Mouse (Mus musculus) bone marrow, adult 2 months (tissue): ENCODE data around the gene Amz1. TPM values are rescaled to one million over a fixed set of nuclear protein-coding genes. Genes with fewer than 3 reads are reported as not detected.

Source experiments
- H3K27ac ChIP-seq: fragments of 200-500 bp; 2 replicates; pipeline ENCODE4 v1.5.1; 2012; ENCODE audit warnings: low read depth, mild to moderate bottlenecking, control low read depth, inconsistent platforms, low read length; ENCODE audit not compliant: control insufficient read depth, poor library complexity, insufficient read depth
- H3K4me1 ChIP-seq: fragments of 200-500 bp; 2 replicates; pipeline ENCODE4 v1.6.1; 2011; ENCODE audit warnings: low read length; ENCODE audit not compliant: control insufficient read depth, insufficient read depth
- H3K4me3 ChIP-seq: fragments of 200-500 bp; replicated peaks from 2 replicates; pipeline ENCODE3; 2011; ENCODE audit warnings: mild to moderate bottlenecking, low read depth, low read length, control low read depth; ENCODE audit not compliant: control insufficient read depth
- CTCF ChIP-seq: fragments of 200-500 bp; IDR thresholded peaks from 2 replicates; pipeline ENCODE4 v1.5.1; 2011; ENCODE audit warnings: low read length, control low read depth; ENCODE audit not compliant: control insufficient read depth, insufficient read depth
- POLR2A ChIP-seq: fragments of 200-500 bp; IDR thresholded peaks from 2 replicates; pipeline ENCODE4 v1.6.1; 2011; ENCODE audit warnings: low read depth, mild to moderate bottlenecking, control low read depth, low read length, borderline replicate concordance; ENCODE audit not compliant: control insufficient read depth
- WGBS: fragments of 180-500 bp; shearing (Covaris S2); methylation state at CpG from one replicate; pipeline ENCODE4 v1.1.7; 2018; 5-methylcytosine and 5-hydroxymethylcytosine counted together
- polyA plus RNA-seq: library from polyadenylated mRNA; stranded (reverse); fragments of >200 nt; gene quantifications from 2 replicates; pipeline ENCODE4 v1.2.4, GENCODE M21; 2011; ENCODE audit warnings: low replicate concordance; ENCODE audit not compliant: missing spikeins, insufficient read depth, insufficient read length

The Amz1 gene
- polyA plus RNA-seq, 1 experiment = 2.7 TPM

- H3K4me1 ChIP-seq = peaks cover 14% of the 10 kb centered on the region; the same call in 1 of the 2 replicates
- no peak for TF ChIP-seq CTCF
- TF ChIP-seq POLR2A = no peak
- 30% methylated on average over 2 of the region's 2 CpGs for WGBS
- no peak overlapping the region for H3K4me3 ChIP-seq
- no peak overlapping the region for H3K27ac ChIP-seq
These were observed 66.5 kb downstream of the Amz1 start for GRCm38 (mm10) chr5:140790392-140790791.

- no peak overlapping the region for H3K4me3 ChIP-seq
- 30% methylated on average over 9 of the region's 9 CpGs for WGBS
- TF ChIP-seq POLR2A (no peak), CTCF (no peak)
- peak overlapping the region; percentile 10 for H3K27ac ChIP-seq
- H3K4me1 ChIP-seq = peaks cover 11% of the 10 kb centered on the region; the same call in 1 of the 2 replicates
These were observed 67.3 kb downstream of the Amz1 start for GRCm38 (mm10) chr5:140790937-140791877.

- TF ChIP-seq POLR2A (no peak), CTCF (no peak)
- WGBS = 55% methylated on average over 5 of the region's 5 CpGs
- Histone ChIP-seq H3K27ac (peak overlapping the region; percentile 40; the same call in 1 of the 2 replicates), H3K4me1 (peaks cover 10% of the 10 kb centered on the region; the same call in 1 of the 2 replicates), H3K4me3 (no peak overlapping the region)
These were observed 68.3 kb downstream of the Amz1 start for GRCm38 (mm10) chr5:140792233-140792632.

GRCm38 (mm10) chr5:140794753-140795152 lies 70.8 kb downstream of the Amz1 start:
- TF ChIP-seq CTCF (no peak), POLR2A (no peak)
- 39% methylated on average over 3 of the region's 3 CpGs for WGBS
- Histone ChIP-seq H3K4me1 (peaks cover 12% of the 10 kb centered on the region), H3K27ac (peak overlapping the region; percentile 5; the same call in 1 of the 2 replicates), H3K4me3 (no peak overlapping the region)

- Histone ChIP-seq H3K4me3 (no peak overlapping the region), H3K4me1 (peaks cover 12% of the 10 kb centered on the region), H3K27ac (peak overlapping the region; percentile 5; the same call in 1 of the 2 replicates)
- TF ChIP-seq CTCF (no peak), POLR2A (no peak)
- 17% methylated on average over 2 of the region's 2 CpGs for WGBS
These were observed 71.2 kb downstream of the Amz1 start for GRCm38 (mm10) chr5:140795176-140795575.

- TF ChIP-seq CTCF = no peak
- no peak for TF ChIP-seq POLR2A
- peaks cover 8% of the 10 kb centered on the region for H3K4me1 ChIP-seq
- 40% methylated on average over 3 of the region's 3 CpGs for WGBS
- no peak overlapping the region for H3K4me3 ChIP-seq
- H3K27ac ChIP-seq = peak overlapping the region; percentile 9; the same call in 1 of the 2 replicates
These were observed 72.1 kb downstream of the Amz1 start for GRCm38 (mm10) chr5:140796051-140796450.

- WGBS = 66% methylated on average over 7 of the region's 7 CpGs
- peaks cover 9% of the 10 kb centered on the region for H3K4me1 ChIP-seq
- H3K4me3 ChIP-seq = no peak overlapping the region
- TF ChIP-seq POLR2A (no peak), CTCF (no peak)
- H3K27ac ChIP-seq = no peak overlapping the region
These were observed 74.2 kb downstream of the Amz1 start for GRCm38 (mm10) chr5:140798158-140798557.

- no peak for TF ChIP-seq CTCF
- TF ChIP-seq POLR2A = no peak
- H3K4me1 ChIP-seq = peaks cover 9% of the 10 kb centered on the region
These were observed 74.8 kb downstream of the Amz1 start for GRCm38 (mm10) chr5:140798775-140799174.

More at GRCm38 (mm10) chr5:140798775-140799174, 74.8 kb downstream of the Amz1 start:
- Histone ChIP-seq H3K4me3 (no peak overlapping the region), H3K27ac (no peak overlapping the region)
- WGBS = 19% methylated on average over 5 of the region's 5 CpGs
